Mouse (Mus musculus): ENCODE data around the gene Reg3b.
"Not testable (repeated sequence)": the region's sequence is repeated elsewhere in the genome, so short reads cannot be mapped to it uniquely, and the experiment has no call there.

Gene Reg3b

GRCm38 (mm10) chr6:78370357-78370756 lies at the start of gene Reg3b:
Reg3b (plus strand) TSS chr6:78370657.
- DNase-seq (ENCODE audit: low spot score in 2 of 2), result no peak

- no peak for DNase-seq (ENCODE audit: low spot score in 2 of 2)
Observed at GRCm38 (mm10) chr6:78327798-78328197, 42.7 kb upstream of the Reg3b start.

- no peak for DNase-seq (ENCODE audit: low spot score in 2 of 2)
Observed at GRCm38 (mm10) chr6:78329166-78329565, 41.3 kb upstream of the Reg3b start.

- DNase-seq (ENCODE audit: low spot score in 2 of 2), result no peak
Observed at GRCm38 (mm10) chr6:78331919-78332569, 38.4 kb upstream of the Reg3b start.

GRCm38 (mm10) chr6:78340296-78340695 lies 30.2 kb upstream of the Reg3b start:
- no peak for DNase-seq (ENCODE audit: low spot score in 2 of 2)

- no peak for DNase-seq (ENCODE audit: low spot score in 2 of 2)
Observed at GRCm38 (mm10) chr6:78341689-78342088, 28.8 kb upstream of the Reg3b start.

- no peak for DNase-seq (ENCODE audit: low spot score in 2 of 2)
Observed at GRCm38 (mm10) chr6:78361971-78362563, 8.4 kb upstream of the Reg3b start.

GRCm38 (mm10) chr6:78378765-78379164 lies 8.3 kb downstream of the Reg3b start, which contains the start of gene Reg3d:
Reg3d (minus strand) TSS chr6:78378865.
- DNase-seq (ENCODE audit: low spot score in 2 of 2), result no peak

- DNase-seq (ENCODE audit: low spot score in 2 of 2), result no peak
Observed at GRCm38 (mm10) chr6:78380409-78380808, 10.0 kb downstream of the Reg3b start, which contains the start of gene Reg3a. Reg3a (plus strand) TSS chr6:78380709.

- no peak for DNase-seq (ENCODE audit: low spot score in 2 of 2)
Observed at GRCm38 (mm10) chr6:78385609-78386008, 15.2 kb downstream of the Reg3b start.

GRCm38 (mm10) chr6:78395323-78395722 lies 24.9 kb downstream of the Reg3b start, which contains the start of gene Reg2:
Reg2 (plus strand) TSS chr6:78395623.
- DNase-seq (ENCODE audit: low spot score in 2 of 2), result not testable (repeated sequence)

DNA sequence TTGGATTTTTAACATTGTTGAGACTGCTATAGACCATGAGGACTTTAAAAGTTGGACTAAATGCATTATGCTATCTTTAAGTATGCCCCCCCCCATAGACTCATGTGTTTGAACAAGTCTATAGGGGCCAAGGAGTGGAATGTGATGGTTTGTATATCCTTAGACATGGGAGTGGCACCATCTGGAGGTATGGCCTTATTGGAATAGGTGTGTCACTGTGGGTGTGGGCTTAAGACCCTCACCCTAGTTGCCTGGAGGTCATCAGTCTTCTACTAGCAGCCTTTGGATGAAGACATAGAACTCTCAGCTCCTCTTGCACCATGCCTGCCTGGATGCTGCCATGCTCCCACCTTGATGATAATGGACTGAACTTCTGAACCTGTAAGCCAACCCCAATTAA lies 52.0 kb downstream of the Reg3b start, which contains the start of gene Reg1:
Gene Reg1, plus strand, starts transcription at position 301 of the 400 bp plus-strand sequence.
- DNase-seq (ENCODE audit: low spot score in 2 of 2), result not testable (repeated sequence)

Data from thymus, postnatal 10 days (tissue).